Mouse (Mus musculus) hindbrain, embryonic 11.5 days (tissue): Measurements from ENCODE around the gene Mgarp. TPM values are rescaled to one million over a fixed set of nuclear protein-coding genes. Genes with fewer than 3 reads are reported as not detected.

Experiments used
- ATAC-seq: fragments of 200-750 bp; cut with Nextera tagmentation; 2 replicates; pipeline ENCODE4 v1.8.0; 2017; ENCODE audit warnings: mild to moderate bottlenecking, moderate TSS enrichment, moderate library complexity; ENCODE audit not compliant: low FRiP score
- DNase-seq: peaks from one replicate; pipeline ENCODE4 v3.0.0-alpha.2; 2015; ENCODE audit warnings: low spot score
- H3K27ac ChIP-seq: fragments of 300-500 bp; sonication (generic); 2 replicates; pipeline ENCODE4 v1.5.1; 2014; ENCODE audit warnings: mild to moderate bottlenecking, low read depth, low read length
- H3K27me3 ChIP-seq: fragments of 300-500 bp; sonication (generic); 2 replicates; pipeline ENCODE4 v1.6.1; 2014; ENCODE audit warnings: mild to moderate bottlenecking, low read length, moderate library complexity, mixed read lengths; ENCODE audit not compliant: control insufficient read depth, insufficient read depth
- H3K36me3 ChIP-seq: fragments of 300-500 bp; sonication (generic); 2 replicates; pipeline ENCODE4 v1.6.1; 2014; ENCODE audit warnings: mild to moderate bottlenecking, low read length, moderate library complexity, mixed read lengths; ENCODE audit not compliant: control insufficient read depth, insufficient read depth
- H3K4me1 ChIP-seq: fragments of 300-500 bp; sonication (generic); replicated peaks from 2 replicates; pipeline ENCODE4 v1.6.1; 2014; ENCODE audit warnings: low read length, mixed read lengths; ENCODE audit not compliant: control insufficient read depth, insufficient read depth
- H3K4me2 ChIP-seq: fragments of 300-500 bp; sonication (generic); replicated peaks from 2 replicates; pipeline ENCODE4 v1.6.1; 2014; ENCODE audit warnings: mild to moderate bottlenecking, low read depth, low read length
- H3K4me3 ChIP-seq: fragments of 300-500 bp; sonication (generic); 2 replicates; pipeline ENCODE4 v1.5.1; 2014; ENCODE audit warnings: low read depth, low read length
- H3K9ac ChIP-seq: fragments of 300-500 bp; sonication (generic); 2 replicates; pipeline ENCODE4 v1.6.1; 2014; ENCODE audit warnings: low read depth, low read length
- H3K9me3 ChIP-seq: fragments of 300-500 bp; sonication (generic); 2 replicates; pipeline ENCODE4 v1.6.1; 2016; ENCODE audit warnings: low read length; ENCODE audit not compliant: control insufficient read depth
- WGBS: fragments of 180-500 bp; shearing (Covaris S2); extraction: QIAGEN DNeasy Blood & Tissue Kit; methylation state at CpG from one replicate; pipeline ENCODE4 v1.1.7; 2014; 5-methylcytosine and 5-hydroxymethylcytosine counted together
- polyA plus RNA-seq: library from polyadenylated mRNA; unstranded; fragments of >200 nt; fragmentation: Nextera tagmentation; extraction: Ambion mirVana; gene quantifications from 2 replicates; pipeline ENCODE4 v1.2.1, GENCODE M21; 2014

The Mgarp gene
- polyA plus RNA-seq, 1 experiment from 2014 or later: 4.0 TPM

DNA sequence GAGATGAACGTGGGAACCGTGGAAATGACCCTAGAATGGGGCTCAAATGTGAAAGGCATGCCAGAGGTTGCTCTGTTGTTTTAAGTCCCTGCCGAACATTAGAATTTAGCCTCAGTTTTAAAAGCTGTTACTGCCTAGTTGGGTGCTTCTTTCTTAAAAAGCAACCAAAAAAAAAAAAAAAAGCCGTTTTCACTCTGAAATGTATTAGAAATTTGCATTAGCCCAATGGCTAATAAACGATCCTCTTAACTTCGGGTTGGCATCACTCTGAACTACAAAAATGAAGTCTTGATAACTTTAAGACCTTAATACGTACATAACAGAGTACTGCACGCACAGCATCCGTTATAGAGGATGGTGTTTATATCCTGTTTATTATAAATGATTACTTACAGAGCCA lies 54.4 kb downstream of the Mgarp start:
- DNase-seq: no peak
- Histone ChIP-seq H3K4me1 (no peaks in the 10 kb centered on the region), H3K9me3 (no peaks in the 10 kb centered on the region), H3K4me2 (peak overlapping the region; percentile 88), H3K27me3 (no peaks in the 10 kb centered on the region), H3K36me3 (no peaks in the 10 kb centered on the region), H3K9ac (peak overlapping the region; percentile 91), H3K4me3 (peak overlapping the region; percentile 76), H3K27ac (peak overlapping the region; percentile 98)
- 11% methylated on average over 9 of the region's 9 CpGs for WGBS
- no peak for ATAC-seq

DNA sequence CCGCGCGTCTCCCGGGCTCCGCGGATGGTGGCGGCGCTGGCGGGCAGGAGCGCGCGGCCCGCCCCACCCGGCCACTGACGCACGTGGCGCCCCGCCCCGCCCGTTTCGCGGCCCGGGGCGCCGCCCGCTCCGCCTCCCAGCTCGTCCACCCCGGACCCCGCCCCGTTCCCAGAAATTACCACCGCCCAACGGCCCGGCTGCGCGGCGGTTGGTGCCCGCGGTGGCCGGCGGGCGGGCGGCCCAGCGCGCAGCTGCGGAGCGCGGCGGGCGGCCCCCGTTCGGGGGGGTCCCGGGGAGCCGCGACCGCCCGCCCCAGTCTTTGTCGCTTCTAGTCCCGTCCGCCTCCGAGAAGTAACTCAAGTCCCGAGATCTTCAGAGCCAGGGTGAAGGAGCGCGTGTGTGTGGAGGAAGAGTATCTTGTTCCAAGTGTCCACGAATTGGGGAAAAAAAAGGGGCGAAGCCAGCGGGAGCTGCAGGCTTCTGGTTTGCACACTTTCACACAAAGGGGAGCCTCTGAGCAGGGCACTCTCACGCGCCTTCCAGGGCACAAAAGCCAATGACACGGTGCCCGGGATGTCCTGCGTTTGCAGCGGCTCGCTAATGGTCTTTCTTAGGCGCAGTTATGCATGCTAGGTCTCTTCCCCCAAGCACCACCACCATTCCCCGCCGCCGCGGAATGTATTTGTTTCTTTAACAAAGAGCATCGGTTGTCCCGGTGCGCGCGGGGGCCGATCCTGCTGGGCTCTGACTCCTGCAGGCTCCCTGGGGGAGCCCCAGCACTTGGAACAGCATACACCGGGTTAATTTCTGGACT lies 55.1 kb downstream of the Mgarp start:
- ATAC-seq (peak; percentile 87), DNase-seq (peak; percentile 89)
- under 1% methylated on average over 70 of the region's 86 CpGs for WGBS
- Histone ChIP-seq H3K9ac (peak overlapping the region; percentile 91), H3K27me3 (no peaks in the 10 kb centered on the region), H3K4me2 (peak overlapping the region; percentile 88), H3K27ac (peak overlapping the region; percentile 98), H3K4me3 (peak overlapping the region; percentile 76), H3K36me3 (no peaks in the 10 kb centered on the region), H3K4me1 (no peaks in the 10 kb centered on the region), H3K9me3 (no peaks in the 10 kb centered on the region)

- peak within 1 kb of the TSS; percentile 98 for H3K27ac ChIP-seq
- H3K4me3 ChIP-seq: peak within 1 kb of the TSS; percentile 76
- ATAC-seq (peak; percentile 81), DNase-seq (peak; percentile 89)
- H3K36me3 ChIP-seq: no peaks in the 10 kb centered on the region
- no peaks in the 10 kb centered on the region for H3K9me3 ChIP-seq
- no peaks in the 10 kb centered on the region for H3K27me3 ChIP-seq
- H3K4me1 ChIP-seq: no peaks in the 10 kb centered on the region
- H3K4me2 ChIP-seq: peak within 1 kb of the TSS; percentile 88
- WGBS: 0% methylated on average over 31 of the region's 87 CpGs
- peak within 1 kb of the TSS; percentile 91 for H3K9ac ChIP-seq
Measured at GRCm38 (mm10) chr3:51340552-51341267, 55.8 kb downstream of the Mgarp start, which contains the start of gene Elf2. Gene Elf2, minus strand, starts transcription at chr3:51340663.

- no peaks in the 10 kb centered on the region for H3K9me3 ChIP-seq
- H3K27ac ChIP-seq: peak overlapping the region; percentile 98
- H3K27me3 ChIP-seq: no peaks in the 10 kb centered on the region
- ATAC-seq (peak; percentile 55), DNase-seq (peak; percentile 68)
- no peaks in the 10 kb centered on the region for H3K4me1 ChIP-seq
- H3K9ac ChIP-seq: peak overlapping the region; percentile 91
- H3K36me3 ChIP-seq: no peaks in the 10 kb centered on the region
- under 1% methylated on average over 83 of the region's 113 CpGs for WGBS
- H3K4me2 ChIP-seq: peak overlapping the region; percentile 88
- peak overlapping the region; percentile 76 for H3K4me3 ChIP-seq
Measured at GRCm38 (mm10) chr3:51339734-51340551, 56.6 kb downstream of the Mgarp start.

DNA sequence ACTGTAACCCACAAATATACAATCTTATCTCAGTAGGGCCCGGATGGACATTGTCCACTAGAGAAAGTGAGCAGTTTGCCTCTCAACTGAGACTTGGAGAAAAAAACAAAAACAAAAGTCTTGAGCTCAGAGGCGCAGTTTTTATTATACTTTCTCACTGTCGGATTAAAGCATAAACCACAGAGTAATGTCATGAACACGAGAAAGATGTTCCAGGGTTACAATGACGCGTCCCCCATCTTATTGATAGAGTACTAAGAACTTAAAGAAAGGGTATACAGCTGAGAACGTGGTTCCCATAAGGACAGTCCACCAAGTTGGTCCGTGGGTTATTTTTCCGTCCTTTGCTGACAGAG lies 57.2 kb downstream of the Mgarp start:
- 4% methylated on average over 9 of the region's 9 CpGs for WGBS
- H3K27ac ChIP-seq: peak overlapping the region; percentile 98

More for the DNA sequence above, 57.2 kb downstream of the Mgarp start:
- H3K27me3 ChIP-seq: no peaks in the 10 kb centered on the region
- peak overlapping the region; percentile 91 for H3K9ac ChIP-seq
- DNase-seq: no peak
- no peaks in the 10 kb centered on the region for H3K9me3 ChIP-seq
- no peak for ATAC-seq
- no peaks in the 10 kb centered on the region for H3K4me1 ChIP-seq
- no peaks in the 10 kb centered on the region for H3K36me3 ChIP-seq
- peak overlapping the region; percentile 88 for H3K4me2 ChIP-seq
- peak overlapping the region; percentile 76 for H3K4me3 ChIP-seq

Other genes with a start within 250 kb of the Mgarp start
- gene Noct, start 172.3 kb downstream of the Mgarp start, polyA plus RNA-seq: 12.7 and 15.0 TPM in 2 replicates
- gene Elf2, start 56.1 kb downstream of the Mgarp start, polyA plus RNA-seq: 45.4 and 48.7 TPM in 2 replicates
- 714 and 715 TPM in 2 replicates for gene Ndufc1, start 12.2 kb upstream of the Mgarp start, polyA plus RNA-seq
- 56.6 and 59.3 TPM in 2 replicates for gene Naa15, start 18.4 kb upstream of the Mgarp start, polyA plus RNA-seq
- gene Rab33b, start 87.2 kb upstream of the Mgarp start, polyA plus RNA-seq: 11.7 and 16.4 TPM in 2 replicates
- 4.0 and 8.2 TPM in 2 replicates for gene Setd7, start 164.1 kb upstream of the Mgarp start, polyA plus RNA-seq